In genomic region chr2:109949519-109949918, GRCm38 (mm10) we compare ENCODE assay signal across 27 mouse cellular contexts.
"Had no signal": no experiment of that assay in that cellular context is flagged by ENCODE, and none has a peak within 500 bp of the region (broad histone marks: within the 10 kb centered on the region; RNA-seq: fewer than 3 reads in every experiment).

No protein-coding gene starts in this region.

- H3K4me3 ChIP-seq: gastrocnemius, adult 2 months; heart, embryonic 10.5 days; hindbrain, embryonic 10.5 days; hindbrain, embryonic 12.5 days; intestine, embryonic 15.5 days; layer of hippocampus, adult 2 months; left cerebral cortex, adult 2 months; limb, embryonic 10.5 days; limb, embryonic 12.5 days; liver, embryonic 13.5 days; liver, embryonic 15.5 days had no signal

- ATAC-seq: hindbrain, embryonic 16.5 days; inflammation-experienced regulatory T-cells, adult 6 months; intestine, embryonic 15.5 days; intestine, postnatal 0 days; liver, postnatal 0 days had no signal

- H3K27ac ChIP-seq: heart, embryonic 10.5 days; hindbrain, embryonic 10.5 days; hindbrain, embryonic 12.5 days; hindbrain, embryonic 14.5 days; intestine, embryonic 15.5 days; layer of hippocampus, adult 2 months; left cerebral cortex, adult 2 months; limb, embryonic 10.5 days; limb, embryonic 12.5 days; liver, embryonic 13.5 days; liver, embryonic 15.5 days had no signal

- H3K27me3 ChIP-seq: hindbrain, embryonic 12.5 days; intestine, embryonic 15.5 days; limb, embryonic 12.5 days; liver, embryonic 13.5 days; liver, embryonic 15.5 days had no signal

- H3K9me3 ChIP-seq: heart, embryonic 10.5 days; hindbrain, embryonic 10.5 days; hindbrain, embryonic 12.5 days; intestine, embryonic 15.5 days; limb, embryonic 10.5 days; limb, embryonic 12.5 days; liver, embryonic 13.5 days; liver, embryonic 15.5 days had no signal

- H3K9ac ChIP-seq: hindbrain, embryonic 12.5 days; hindbrain, embryonic 14.5 days; intestine, embryonic 15.5 days; limb, embryonic 12.5 days; liver, embryonic 13.5 days; liver, embryonic 15.5 days; liver, postnatal 0 days had no signal

- H3K4me2 ChIP-seq: hindbrain, embryonic 12.5 days; hindbrain, embryonic 14.5 days; intestine, embryonic 15.5 days; limb, embryonic 12.5 days; liver, embryonic 13.5 days; liver, embryonic 15.5 days had no signal

- H3K36me3 ChIP-seq: heart, embryonic 10.5 days; hindbrain, embryonic 10.5 days; hindbrain, embryonic 12.5 days; intestine, embryonic 15.5 days; limb, embryonic 10.5 days; limb, embryonic 12.5 days; liver, embryonic 13.5 days; liver, embryonic 15.5 days had no signal

- DNase-seq: gastrocnemius, adult 2 months; gastrocnemius, postnatal 10 days; gastrocnemius, postnatal 25 days; heart, adult 18-20 months; heart, postnatal 10 days; heart, postnatal 4 days; kidney, adult 18-20 months; kidney, adult 8-10 months; kidney, postnatal 10 days; kidney, postnatal 25 days; kidney, postnatal 4 days; liver; liver, embryonic 13.5 days; liver, postnatal 0 days had no signal
